Mouse (Mus musculus) testis, adult 2 months (tissue): Measurements from ENCODE around the gene Rnf19b. TPM values are rescaled to one million over a fixed set of nuclear protein-coding genes. Genes with fewer than 3 reads are reported as not detected.
A peak's percentile ranks its signal among the peaks of the same experiment; 100 is the strongest.

Experiments
- H3K27ac ChIP-seq: fragments of 200-500 bp; 2 replicates; pipeline ENCODE4 v1.5.1; 2012; ENCODE audit warnings: low read depth, low read length; ENCODE audit not compliant: control insufficient read depth, insufficient read depth
- H3K27me3 ChIP-seq: fragments of 200-500 bp; 2 replicates; pipeline ENCODE4 v1.6.1; 2012; ENCODE audit warnings: mild to moderate bottlenecking, low read length, moderate library complexity; ENCODE audit not compliant: control insufficient read depth, insufficient read depth
- H3K36me3 ChIP-seq: fragments of 200-500 bp; 2 replicates; pipeline ENCODE4 v1.6.1; 2012; ENCODE audit warnings: mild to moderate bottlenecking, low read length; ENCODE audit not compliant: control insufficient read depth, insufficient read depth
- H3K4me1 ChIP-seq: fragments of 200-500 bp; 2 replicates; pipeline ENCODE4 v1.6.1; 2012; ENCODE audit warnings: low read length; ENCODE audit not compliant: control insufficient read depth, insufficient read depth
- H3K4me3 ChIP-seq: fragments of 200-500 bp; 2 replicates; pipeline ENCODE4 v1.5.1; 2012; ENCODE audit warnings: low read depth, mild to moderate bottlenecking, low read length, moderate library complexity, mixed read lengths; ENCODE audit not compliant: control insufficient read depth
- CTCF ChIP-seq: fragments of 200-500 bp; IDR thresholded peaks from 2 replicates; pipeline ENCODE4 v1.5.1; 2012; ENCODE audit warnings: low read depth, mild to moderate bottlenecking, inconsistent platforms, low read length, moderate library complexity; ENCODE audit not compliant: control insufficient read depth, insufficient read depth, insufficient replicate concordance
- POLR2A ChIP-seq: fragments of 200-500 bp; IDR thresholded peaks from 2 replicates; pipeline ENCODE4 v1.6.1; 2012; ENCODE audit warnings: low read depth, mild to moderate bottlenecking, inconsistent platforms, low read length, moderate library complexity; ENCODE audit not compliant: control insufficient read depth
- polyA plus RNA-seq: library from polyadenylated mRNA; depleted of rRNA; stranded (reverse); fragments of >200 nt; gene quantifications from 2 replicates; pipeline ENCODE4 v1.2.3, GENCODE M21; 2012

The Rnf19b gene
- polyA plus RNA-seq, 1 experiment: 515 TPM

GRCm38 (mm10) chr4:129112231-129112630 lies 54.2 kb downstream of the Rnf19b start:
- Histone ChIP-seq H3K27me3 (no peaks in the 10 kb centered on the region), H3K27ac (no peak overlapping the region), H3K4me1 (peaks cover 4% of the 10 kb centered on the region; the same call in 1 of the 2 replicates), H3K4me3 (peak overlapping the region; percentile 8; the same call in 1 of the 2 replicates), H3K36me3 (no peaks in the 10 kb centered on the region)
- TF ChIP-seq POLR2A (no peak), CTCF (no peak)

DNA sequence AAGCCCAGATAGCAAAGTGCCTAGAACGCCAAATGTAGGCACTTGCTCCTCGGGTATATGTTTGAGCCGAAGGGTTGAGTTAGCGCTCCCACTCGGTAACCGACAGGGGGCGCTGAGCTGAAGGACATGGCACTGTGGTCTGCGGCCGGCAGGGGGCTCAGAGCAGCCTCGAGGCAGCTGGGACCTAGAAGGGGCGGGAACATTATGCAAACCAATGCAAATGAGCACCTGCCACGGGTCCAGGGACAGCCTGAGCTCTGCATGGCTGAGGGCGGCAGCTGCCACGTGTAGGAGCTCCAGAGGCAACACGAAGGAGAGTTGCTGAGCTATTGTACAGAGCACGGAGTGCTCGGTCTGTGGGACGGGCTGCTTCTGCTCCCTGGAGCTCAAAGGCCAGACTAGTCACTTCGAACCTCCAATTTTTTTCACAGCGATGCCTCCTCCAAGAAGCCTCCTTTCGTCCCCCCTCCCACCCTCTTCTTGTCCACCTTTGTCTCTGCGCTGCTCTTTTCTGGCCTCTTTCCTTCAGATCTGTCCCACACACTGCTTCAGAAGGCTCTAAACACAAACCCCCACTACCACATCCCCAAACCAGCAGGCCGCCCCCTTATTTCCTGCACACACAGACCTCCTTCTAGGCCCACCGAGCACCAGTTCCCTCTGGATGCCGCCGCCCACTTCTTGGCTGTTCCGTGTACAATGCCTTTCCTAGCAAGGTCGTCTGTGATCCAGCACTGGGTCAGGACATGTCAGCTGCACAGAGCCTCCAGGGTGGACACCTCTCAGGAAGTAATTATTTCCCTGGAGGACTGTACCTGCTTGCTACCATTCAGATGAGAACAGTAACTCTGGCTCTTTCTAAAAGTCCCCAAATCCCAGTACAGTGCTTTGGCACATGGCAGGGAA lies 55.3 kb downstream of the Rnf19b start:
- Histone ChIP-seq H3K4me3 (peak overlapping the region; percentile 44), H3K27ac (no peak overlapping the region), H3K4me1 (peaks cover 4% of the 10 kb centered on the region; the same call in 1 of the 2 replicates), H3K36me3 (no peaks in the 10 kb centered on the region), H3K27me3 (no peaks in the 10 kb centered on the region)
- peak; percentile 93 for TF ChIP-seq CTCF
- TF ChIP-seq POLR2A: no peak

- H3K4me1 ChIP-seq: peaks cover 7% of the 10 kb centered on the region
- TF ChIP-seq POLR2A (no peak), CTCF (no peak)
- no peaks in the 10 kb centered on the region for H3K27me3 ChIP-seq
- no peak overlapping the region for H3K4me3 ChIP-seq
- no peaks in the 10 kb centered on the region for H3K36me3 ChIP-seq
- H3K27ac ChIP-seq: no peak overlapping the region
These were observed 58.6 kb downstream of the Rnf19b start for GRCm38 (mm10) chr4:129116703-129117102.

DNA sequence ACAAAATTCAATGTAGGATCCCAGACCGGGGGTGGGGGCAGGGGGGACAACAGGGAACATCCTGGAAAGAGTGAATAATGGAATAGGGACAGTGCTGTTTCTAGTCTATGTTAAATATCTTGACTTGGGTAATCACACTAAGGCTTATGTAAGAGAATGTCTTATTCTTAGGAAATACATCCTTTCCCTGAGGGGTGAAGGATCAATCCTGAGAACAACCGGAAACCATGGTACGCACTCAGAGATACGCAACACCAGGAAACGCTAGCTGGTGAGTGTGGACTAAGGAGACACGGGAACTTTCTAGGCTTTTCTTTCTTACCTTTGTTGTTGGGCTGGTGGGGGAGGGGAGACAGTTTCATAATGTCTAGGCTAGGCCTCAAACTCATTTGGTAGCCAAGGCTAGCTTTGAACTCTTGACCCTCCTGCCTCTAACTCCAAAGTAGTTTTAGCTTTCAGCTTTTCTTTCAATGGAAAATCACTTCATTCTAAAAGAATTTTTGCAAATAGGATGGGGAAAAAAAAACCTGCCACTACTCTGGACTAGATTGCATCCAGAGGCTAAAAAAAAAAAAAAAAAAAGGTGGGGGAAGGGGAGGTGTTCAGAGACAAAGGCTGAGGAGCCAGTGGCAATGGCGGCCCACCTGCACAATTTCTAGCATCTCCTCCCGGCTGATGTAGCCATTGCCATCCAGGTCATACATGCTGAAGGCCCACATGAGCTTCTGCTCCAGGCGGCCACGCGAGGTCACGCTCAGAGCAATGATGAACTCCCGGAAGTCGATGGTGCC lies 59.8 kb downstream of the Rnf19b start:
- Histone ChIP-seq H3K36me3 (no peaks in the 10 kb centered on the region), H3K27ac (no peak overlapping the region), H3K4me3 (no peak overlapping the region), H3K4me1 (peaks cover 3% of the 10 kb centered on the region), H3K27me3 (no peaks in the 10 kb centered on the region)
- TF ChIP-seq CTCF: no peak
- no peak for TF ChIP-seq POLR2A

DNA sequence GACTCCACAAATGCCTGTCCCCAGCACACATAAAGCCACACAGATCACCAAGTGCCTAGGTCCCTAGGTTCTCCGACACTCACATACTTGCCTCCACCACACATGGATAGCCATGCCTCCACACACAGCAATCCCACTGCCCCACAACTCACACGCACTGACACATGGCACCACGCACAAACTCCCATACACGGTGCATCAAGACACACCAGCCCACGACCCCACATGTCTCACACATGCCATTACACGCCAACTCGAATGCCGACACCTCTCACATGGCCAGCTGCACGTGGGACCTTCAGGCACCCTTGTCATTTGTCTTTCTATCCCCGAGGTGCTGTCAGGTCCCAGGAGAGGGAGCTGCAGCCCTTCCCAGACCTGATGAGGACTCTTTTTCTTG lies 61.6 kb downstream of the Rnf19b start:
- no peak overlapping the region for H3K27ac ChIP-seq

GRCm38 (mm10) chr4:129120520-129121445 lies 62.7 kb downstream of the Rnf19b start:
- TF ChIP-seq POLR2A (no peak), CTCF (0 out of 2 replicates have a peak, but pooled peaks have one; percentile 6)

More for the DNA sequence above, 61.6 kb downstream of the Rnf19b start:
- H3K36me3 ChIP-seq: no peaks in the 10 kb centered on the region
- no peak overlapping the region for H3K4me3 ChIP-seq
- H3K27me3 ChIP-seq: no peaks in the 10 kb centered on the region
- peaks cover 4% of the 10 kb centered on the region for H3K4me1 ChIP-seq
- TF ChIP-seq POLR2A (no peak), CTCF (no peak)

More at GRCm38 (mm10) chr4:129120520-129121445, 62.7 kb downstream of the Rnf19b start:
- H3K4me1 ChIP-seq: peaks cover 15% of the 10 kb centered on the region
- H3K4me3 ChIP-seq: no peak overlapping the region; the same call in 1 of the 2 replicates
- H3K27me3 ChIP-seq: no peaks in the 10 kb centered on the region
- H3K36me3 ChIP-seq: no peaks in the 10 kb centered on the region
- no peak overlapping the region for H3K27ac ChIP-seq
